Mouse (Mus musculus): ENCODE measurements around the gene Cbx5. TPM values are rescaled to one million over a fixed set of nuclear protein-coding genes. Genes with fewer than 3 reads are reported as not detected.
"Not testable (repeated sequence)": the region's sequence is repeated elsewhere in the genome, so short reads cannot be mapped to it uniquely, and the experiment has no call there.

The Cbx5 gene
- polyA plus RNA-seq, 1 experiment from 2014 or later = 188 TPM

- ATAC-seq (ENCODE audit: low FRiP score) = no peak
- WGBS = 92% methylated on average over 2 of the region's 2 CpGs
- Histone ChIP-seq H3K4me3 (no peak overlapping the region), H3K4me1 (no peaks in the 10 kb centered on the region), H3K4me2 (replicated peaks) (no peak overlapping the region), H3K27ac (no peak overlapping the region), H3K36me3 (no peaks in the 10 kb centered on the region), H3K9me3 (replicated peaks) (no peaks in the 10 kb centered on the region), H3K27me3 (no peaks in the 10 kb centered on the region), H3K9ac (no peak overlapping the region)
Measured at GRCm38 (mm10) chr15:103264794-103265193, 25.2 kb upstream of the Cbx5 start.

DNA sequence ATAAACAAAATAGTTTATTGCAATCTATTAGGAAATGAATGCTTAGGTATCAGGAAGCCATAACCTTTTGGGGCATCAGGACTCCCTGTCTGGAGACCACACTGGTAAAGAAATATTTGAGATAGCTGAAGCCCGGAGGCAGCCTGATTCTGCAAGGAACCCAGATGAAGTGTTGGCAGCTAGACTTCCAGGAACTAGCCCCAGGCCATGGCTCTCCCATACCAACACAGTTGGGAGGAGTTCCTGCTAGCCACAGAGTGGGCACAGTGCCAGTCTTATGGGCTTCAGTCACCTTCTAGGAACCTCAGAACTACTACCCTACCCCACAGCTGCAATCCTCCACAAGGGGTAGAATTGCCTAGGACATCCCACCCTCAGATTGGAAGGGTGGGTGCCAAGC is 20.4 kb upstream of the Cbx5 start:
- H3K4me1 ChIP-seq = peaks cover 11% of the 10 kb centered on the region
- no peak overlapping the region for H3K4me3 ChIP-seq
- no peak overlapping the region for H3K4me2 ChIP-seq (replicated peaks)
- 63% methylated on average over 1 of the region's 1 CpGs for WGBS
- H3K9me3 ChIP-seq (replicated peaks) = no peaks in the 10 kb centered on the region
- ATAC-seq (ENCODE audit: low FRiP score) = no peak
- no peak overlapping the region for H3K9ac ChIP-seq
- no peak overlapping the region for H3K27ac ChIP-seq
- peaks cover 10% of the 10 kb centered on the region for H3K27me3 ChIP-seq
- no peaks in the 10 kb centered on the region for H3K36me3 ChIP-seq

GRCm38 (mm10) chr15:103259162-103259561 is 19.5 kb upstream of the Cbx5 start:
- no peaks in the 10 kb centered on the region for H3K9me3 ChIP-seq (replicated peaks)
- no peak overlapping the region for H3K27ac ChIP-seq

DNA sequence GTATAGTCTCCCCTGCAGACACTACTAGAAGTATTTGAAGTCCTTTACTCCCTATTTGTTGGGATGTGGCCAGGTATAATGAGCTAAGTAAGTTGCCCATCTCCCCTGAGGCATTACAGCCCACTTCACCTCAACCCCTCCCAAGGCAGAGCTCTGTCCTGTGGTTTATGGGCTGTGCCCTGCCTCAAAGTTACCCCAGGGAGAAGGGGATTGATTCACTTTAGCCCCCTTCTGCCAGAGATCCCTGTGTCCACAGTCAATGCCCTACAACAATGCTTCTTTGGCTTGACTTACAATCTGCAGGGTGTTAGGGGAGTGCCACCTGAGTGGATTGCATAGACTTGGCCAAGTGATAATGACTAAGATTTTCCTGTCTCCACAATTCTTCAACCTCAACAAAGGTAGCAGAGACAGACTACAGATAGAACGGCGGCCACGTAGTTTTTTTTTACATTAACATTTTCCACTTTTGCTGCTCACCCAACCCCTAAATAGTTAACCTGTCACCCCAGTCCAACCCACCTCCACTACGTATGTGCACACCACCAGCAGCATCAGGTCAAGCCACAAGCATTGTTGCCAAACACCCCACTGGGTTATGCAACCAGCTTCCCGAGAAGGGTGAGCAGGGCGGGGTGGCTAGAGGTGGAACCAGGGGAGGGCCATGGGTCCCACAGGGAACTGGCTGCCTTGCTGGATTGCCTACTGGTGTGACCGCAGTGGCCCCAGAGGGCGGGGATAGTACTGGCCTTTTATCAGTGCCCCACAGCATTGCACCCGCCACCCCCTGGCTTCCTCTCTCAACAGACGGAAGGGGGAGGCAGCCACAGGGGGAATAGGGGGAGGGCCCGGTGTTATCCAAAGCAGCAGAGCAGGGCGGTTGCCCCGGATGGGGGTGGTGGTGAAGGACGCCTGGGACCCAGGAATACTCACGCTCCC is 18.4 kb upstream of the Cbx5 start, which contains the start of gene Nfe2:
Nfe2 (minus strand) TSS at position 614 of the 939 bp plus-strand sequence.
- Histone ChIP-seq H3K4me1 (peaks cover 15% of the 10 kb centered on the region), H3K4me2 (replicated peaks) (peak within 1 kb of the TSS; percentile 36; the same call in 1 of the 2 replicates), H3K27me3 (peaks cover 23% of the 10 kb centered on the region), H3K9me3 (replicated peaks) (no peaks in the 10 kb centered on the region), H3K36me3 (no peaks in the 10 kb centered on the region), H3K9ac (no peak within 1 kb of the TSS), H3K27ac (no peak within 1 kb of the TSS), H3K4me3 (no peak within 1 kb of the TSS)
- ATAC-seq (ENCODE audit: low FRiP score) = 0 out of 2 replicates have a peak, but pooled peaks have one; percentile 38
- WGBS = 14% methylated on average over 15 of the region's 15 CpGs

More at GRCm38 (mm10) chr15:103259162-103259561, 19.5 kb upstream of the Cbx5 start:
- WGBS = 83% methylated on average over 5 of the region's 5 CpGs
- Histone ChIP-seq H3K4me1 (peaks cover 15% of the 10 kb centered on the region), H3K4me3 (no peak overlapping the region), H3K4me2 (replicated peaks) (no peak overlapping the region), H3K36me3 (no peaks in the 10 kb centered on the region), H3K9ac (no peak overlapping the region), H3K27me3 (peaks cover 18% of the 10 kb centered on the region)
- no peak for ATAC-seq (ENCODE audit: low FRiP score)

- Histone ChIP-seq H3K36me3 (no peaks in the 10 kb centered on the region), H3K4me3 (no peak overlapping the region), H3K4me1 (peaks cover 15% of the 10 kb centered on the region), H3K9me3 (replicated peaks) (no peaks in the 10 kb centered on the region), H3K27me3 (peaks cover 23% of the 10 kb centered on the region), H3K4me2 (replicated peaks) (no peak overlapping the region), H3K27ac (no peak overlapping the region), H3K9ac (no peak overlapping the region)
- WGBS = 95% methylated on average over 6 of the region's 6 CpGs
- ATAC-seq (ENCODE audit: low FRiP score) = no peak
Measured at GRCm38 (mm10) chr15:103256210-103256986, 16.8 kb upstream of the Cbx5 start.

DNA sequence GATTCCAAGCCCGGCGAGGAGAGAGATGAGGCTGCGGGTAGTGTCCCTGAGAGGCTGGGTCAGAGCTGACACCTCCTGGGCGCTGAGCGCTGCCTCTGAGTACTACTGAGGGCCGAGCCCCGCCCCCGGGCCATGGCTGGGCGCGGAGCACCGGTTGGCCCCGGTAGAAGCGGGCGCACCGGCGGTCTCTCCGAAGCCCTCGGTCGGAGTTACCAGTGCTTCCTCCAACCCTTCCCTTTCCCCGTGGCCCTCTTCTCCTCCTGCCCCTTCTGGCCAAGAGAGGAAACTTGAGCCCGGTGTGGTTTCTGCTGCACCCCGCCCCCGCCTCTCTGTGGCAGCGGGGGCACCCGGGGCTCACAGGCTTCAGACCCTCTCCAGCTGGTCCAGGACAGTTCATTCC is 15.6 kb upstream of the Cbx5 start:
- Histone ChIP-seq H3K4me3 (peak overlapping the region; percentile 38), H3K4me2 (replicated peaks) (peak overlapping the region; percentile 78), H3K27ac (no peak overlapping the region), H3K36me3 (no peaks in the 10 kb centered on the region), H3K9ac (peak overlapping the region; percentile 69), H3K4me1 (peaks cover 15% of the 10 kb centered on the region), H3K9me3 (replicated peaks) (no peaks in the 10 kb centered on the region), H3K27me3 (peaks cover 23% of the 10 kb centered on the region)
- peak; percentile 46; the same call in 1 of the 2 replicates for ATAC-seq (ENCODE audit: low FRiP score)
- WGBS = under 1% methylated on average over 23 of the region's 25 CpGs

GRCm38 (mm10) chr15:103253352-103253751 is 13.7 kb upstream of the Cbx5 start:
- H3K9me3 ChIP-seq (replicated peaks) = no peaks in the 10 kb centered on the region
- H3K4me3 ChIP-seq = no peak overlapping the region

DNA sequence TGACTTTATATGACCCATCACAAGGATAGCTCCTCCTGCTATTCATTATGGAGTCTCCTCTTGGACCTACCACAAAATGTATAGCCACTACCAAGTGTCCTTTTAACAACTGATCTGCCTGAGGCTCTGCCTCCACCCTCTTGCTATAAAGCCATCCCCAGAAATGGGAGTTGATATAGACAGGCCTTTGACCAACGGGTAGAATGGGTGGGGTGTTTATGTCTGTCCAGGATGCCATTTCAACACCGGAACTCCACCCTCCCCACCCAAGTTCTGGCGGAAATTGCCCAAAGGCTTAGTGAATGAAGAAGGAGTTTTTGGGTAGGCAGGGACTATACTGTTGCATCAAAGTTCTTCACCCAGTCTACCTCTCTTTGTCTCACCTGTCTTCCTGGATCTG is 13.0 kb upstream of the Cbx5 start:
- Histone ChIP-seq H3K4me1 (peaks cover 11% of the 10 kb centered on the region), H3K36me3 (peaks cover 18% of the 10 kb centered on the region), H3K4me3 (no peak overlapping the region), H3K27ac (no peak overlapping the region), H3K9ac (no peak overlapping the region), H3K4me2 (replicated peaks) (no peak overlapping the region), H3K9me3 (replicated peaks) (no peaks in the 10 kb centered on the region), H3K27me3 (peaks cover 17% of the 10 kb centered on the region)
- ATAC-seq (ENCODE audit: low FRiP score) = no peak
- WGBS = 94% methylated on average over 3 of the region's 3 CpGs

More at GRCm38 (mm10) chr15:103253352-103253751, 13.7 kb upstream of the Cbx5 start:
- peaks cover 21% of the 10 kb centered on the region for H3K27me3 ChIP-seq
- no peak overlapping the region for H3K27ac ChIP-seq
- 100% methylated on average over 1 of the region's 1 CpGs for WGBS
- peaks cover 11% of the 10 kb centered on the region for H3K36me3 ChIP-seq
- no peak overlapping the region for H3K4me2 ChIP-seq (replicated peaks)
- no peak overlapping the region for H3K9ac ChIP-seq
- ATAC-seq (ENCODE audit: low FRiP score) = no peak
- peaks cover 13% of the 10 kb centered on the region for H3K4me1 ChIP-seq

GRCm38 (mm10) chr15:103251595-103251994 is 12.0 kb upstream of the Cbx5 start:
- H3K27me3 ChIP-seq = peaks cover 16% of the 10 kb centered on the region
- no peak overlapping the region for H3K27ac ChIP-seq
- no peak for ATAC-seq (ENCODE audit: low FRiP score)
- WGBS = 58% methylated on average over 1 of the region's 1 CpGs
- peaks cover 29% of the 10 kb centered on the region for H3K36me3 ChIP-seq
- no peak overlapping the region for H3K4me2 ChIP-seq (replicated peaks)
- H3K4me3 ChIP-seq = no peak overlapping the region
- H3K9me3 ChIP-seq (replicated peaks) = no peaks in the 10 kb centered on the region
- peaks cover 11% of the 10 kb centered on the region for H3K4me1 ChIP-seq
- H3K9ac ChIP-seq = no peak overlapping the region

GRCm38 (mm10) chr15:103250195-103250740 is 10.7 kb upstream of the Cbx5 start:
- Histone ChIP-seq H3K27me3 (peaks cover 16% of the 10 kb centered on the region), H3K4me1 (peaks cover 11% of the 10 kb centered on the region), H3K4me3 (no peak overlapping the region), H3K27ac (peak overlapping the region; percentile 60; the same call in 1 of the 2 replicates), H3K9me3 (replicated peaks) (no peaks in the 10 kb centered on the region), H3K9ac (no peak overlapping the region), H3K4me2 (replicated peaks) (no peak overlapping the region), H3K36me3 (peaks cover 40% of the 10 kb centered on the region)
- ATAC-seq (ENCODE audit: low FRiP score) = peak; percentile 26; the same call in 1 of the 2 replicates
- 27% methylated on average over 2 of the region's 2 CpGs for WGBS

DNA sequence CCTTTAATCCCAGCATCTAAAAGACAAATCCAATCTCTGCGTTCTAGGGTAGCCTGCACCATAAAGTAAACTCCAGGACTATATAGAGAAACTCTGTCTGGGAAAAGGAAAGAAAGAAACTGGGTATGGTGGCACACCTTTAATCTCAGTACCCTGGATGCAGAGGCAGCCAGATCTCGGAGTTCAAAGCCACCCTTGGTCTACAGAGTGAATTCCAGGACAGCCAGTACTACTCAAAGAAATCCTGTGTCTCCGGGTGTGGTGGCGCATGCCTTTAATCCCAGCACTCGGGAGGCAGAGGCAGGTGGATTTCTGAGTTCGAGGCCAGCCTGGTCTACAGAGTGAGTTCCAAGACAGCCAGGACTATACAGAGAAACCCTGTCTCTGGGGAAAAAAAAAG is 9.9 kb upstream of the Cbx5 start:
- not testable (repeated sequence) for H3K4me2 ChIP-seq (replicated peaks); H3K9ac ChIP-seq; ATAC-seq (ENCODE audit: low FRiP score); H3K9me3 ChIP-seq (replicated peaks); H3K4me1 ChIP-seq; H3K4me3 ChIP-seq; H3K27me3 ChIP-seq
- H3K36me3 ChIP-seq = peaks cover 44% of the 10 kb centered on the region
- 89% methylated on average over 6 of the region's 6 CpGs for WGBS
- H3K27ac ChIP-seq = 0 out of 2 replicates have a peak overlapping the region, but pooled peaks have one; percentile 4

Data from hindbrain, embryonic 12.5 days (tissue).